Mouse (Mus musculus) layer of hippocampus, adult 11-12 months (tissue): ENCODE results near the gene Hpgds.

Experiments used
- DNase-seq: peaks from one replicate; pipeline ENCODE4 v3.0.0; 2022; ENCODE audit warnings: low spot score

Hpgds gene

GRCm38 (mm10) chr6:65144621-65145205 lies at the start of gene Hpgds:
Gene Hpgds, minus strand, starts transcription at chr6:65144908.
- peak; percentile 33 for DNase-seq

GRCm38 (mm10) chr6:65164977-65165376 lies 20.3 kb upstream of the Hpgds start:
- DNase-seq: no peak

- peak; percentile 12 for DNase-seq
Measured at GRCm38 (mm10) chr6:65164137-65164536, 19.4 kb upstream of the Hpgds start.

GRCm38 (mm10) chr6:65159381-65159942 lies 14.8 kb upstream of the Hpgds start:
- no peak for DNase-seq

GRCm38 (mm10) chr6:65157042-65157441 lies 12.3 kb upstream of the Hpgds start:
- DNase-seq: no peak

- no peak for DNase-seq
Measured at GRCm38 (mm10) chr6:65153570-65153969, 8.9 kb upstream of the Hpgds start.

GRCm38 (mm10) chr6:65150703-65151102 lies 6.0 kb upstream of the Hpgds start:
- DNase-seq: no peak

GRCm38 (mm10) chr6:65146363-65146762 lies 1.7 kb upstream of the Hpgds start:
- no peak for DNase-seq

GRCm38 (mm10) chr6:65142316-65142715 lies 2.4 kb downstream of the Hpgds start:
- DNase-seq: no peak

GRCm38 (mm10) chr6:65140750-65141243 lies 3.9 kb downstream of the Hpgds start:
- DNase-seq: no peak

- no peak for DNase-seq
Measured at GRCm38 (mm10) chr6:65140082-65140749, 4.5 kb downstream of the Hpgds start.

- no peak for DNase-seq
Measured at GRCm38 (mm10) chr6:65138243-65138642, 6.5 kb downstream of the Hpgds start.

- DNase-seq: no peak
Measured at GRCm38 (mm10) chr6:65137802-65138201, 6.9 kb downstream of the Hpgds start.

- no peak for DNase-seq
Measured at GRCm38 (mm10) chr6:65132376-65132775, 12.3 kb downstream of the Hpgds start.

- peak; percentile 68 for DNase-seq
Measured at GRCm38 (mm10) chr6:65126074-65126726, 18.5 kb downstream of the Hpgds start.

- no peak for DNase-seq
Measured at GRCm38 (mm10) chr6:65117540-65117939, 27.2 kb downstream of the Hpgds start.

GRCm38 (mm10) chr6:65114902-65115301 lies 29.8 kb downstream of the Hpgds start:
- DNase-seq: no peak

- DNase-seq: no peak
Measured at GRCm38 (mm10) chr6:65079139-65079538, 65.6 kb downstream of the Hpgds start.

- peak; percentile 24 for DNase-seq
Measured at GRCm38 (mm10) chr6:65075201-65075600, 69.5 kb downstream of the Hpgds start.
